Mouse (Mus musculus) embryo, embryonic 11 days (tissue): ENCODE results near the gene Cmtm4.
"Not testable (repeated sequence)": the region's sequence is repeated elsewhere in the genome, so short reads cannot be mapped to it uniquely, and the experiment has no call there.

Experiments
- DNase-seq: peaks from one replicate; pipeline ENCODE4 v3.0.0-alpha.2; 2015

Gene Cmtm4

GRCm38 (mm10) chr8:104334196-104334595, 61.4 kb downstream of the Cmtm4 start:
- DNase-seq: no peak

DNA sequence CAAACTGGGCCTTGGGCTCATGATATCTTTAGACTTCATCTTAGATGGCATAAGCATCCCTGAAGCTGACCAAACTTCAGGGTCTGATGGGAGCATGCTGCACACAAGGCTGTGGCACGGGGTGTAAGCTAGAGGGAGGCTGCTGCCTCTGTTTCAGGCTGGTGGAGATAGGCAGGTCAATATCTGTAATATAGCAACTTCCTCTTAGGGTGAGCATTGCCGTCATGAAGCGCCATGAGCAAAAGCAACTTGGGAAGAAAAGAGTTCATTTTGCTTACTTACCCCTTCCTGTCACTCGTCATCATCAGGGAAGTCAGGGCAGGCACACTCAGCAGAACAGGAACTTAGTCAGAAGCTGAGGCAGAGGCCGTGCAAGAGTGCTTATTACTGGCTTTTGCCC, 61.8 kb downstream of the Cmtm4 start:
- DNase-seq: no peak

- DNase-seq: no peak
Measured at GRCm38 (mm10) chr8:104332665-104333631, 62.7 kb downstream of the Cmtm4 start.

- DNase-seq: not testable (repeated sequence)
Measured at GRCm38 (mm10) chr8:104321930-104322329, 73.7 kb downstream of the Cmtm4 start, which contains the start of gene Cmtm2b. Cmtm2b (plus strand) TSS chr8:104322230.

DNA sequence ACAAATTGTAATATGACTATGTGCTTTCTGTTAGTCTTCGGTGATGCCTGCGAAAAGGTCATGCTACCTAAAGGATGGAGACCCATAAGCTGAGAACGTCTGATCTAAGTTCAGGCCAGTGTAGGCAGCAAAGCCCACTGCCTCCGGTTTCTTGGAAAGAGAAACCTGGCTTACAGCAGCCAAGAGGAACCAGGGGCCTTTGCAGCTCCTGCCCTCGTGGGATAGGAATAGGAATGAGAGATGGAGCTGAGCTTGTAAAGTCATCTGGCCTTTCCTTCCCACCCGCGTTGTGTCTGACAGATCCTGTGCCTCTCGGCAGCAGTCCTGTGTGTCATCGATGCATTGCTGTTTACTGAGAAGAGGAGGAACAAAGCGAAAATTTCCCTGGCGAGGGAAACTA, 74.3 kb downstream of the Cmtm4 start, which contains the start of gene Gm11020:
Gene Gm11020, plus strand, starts transcription at position 301 of the 400 bp plus-strand sequence.
- not testable (repeated sequence) for DNase-seq

DNA sequence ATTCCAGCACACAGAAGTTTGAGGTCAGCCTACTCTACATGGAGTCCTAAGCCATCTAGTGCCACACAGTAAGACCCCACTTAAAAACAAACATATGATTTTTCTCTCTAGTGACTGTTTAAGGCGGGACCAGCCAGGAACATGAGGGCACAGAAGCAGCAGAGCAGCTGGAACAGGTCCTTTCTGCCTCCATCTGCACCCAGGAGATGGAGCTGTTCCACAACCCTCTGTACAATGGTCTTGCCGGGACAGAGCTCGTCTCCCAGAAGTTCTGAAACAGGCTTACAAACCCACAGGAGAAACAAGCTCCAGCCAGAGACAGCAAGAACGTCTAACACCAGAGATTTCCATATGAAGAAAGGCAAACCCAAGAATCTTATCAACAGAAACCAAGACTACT, 82.3 kb downstream of the Cmtm4 start:
- no peak for DNase-seq

- not testable (repeated sequence) for DNase-seq
Measured at GRCm38 (mm10) chr8:104312023-104312422, 83.6 kb downstream of the Cmtm4 start.

- DNase-seq: not testable (repeated sequence)
Measured at GRCm38 (mm10) chr8:104309441-104310155, 86.0 kb downstream of the Cmtm4 start, which contains the start of the genes Gm45711 and Cmtm1. Gm45711 (minus strand) TSS chr8:104310081. Cmtm1 (minus strand) TSS chr8:104310145.

DNA sequence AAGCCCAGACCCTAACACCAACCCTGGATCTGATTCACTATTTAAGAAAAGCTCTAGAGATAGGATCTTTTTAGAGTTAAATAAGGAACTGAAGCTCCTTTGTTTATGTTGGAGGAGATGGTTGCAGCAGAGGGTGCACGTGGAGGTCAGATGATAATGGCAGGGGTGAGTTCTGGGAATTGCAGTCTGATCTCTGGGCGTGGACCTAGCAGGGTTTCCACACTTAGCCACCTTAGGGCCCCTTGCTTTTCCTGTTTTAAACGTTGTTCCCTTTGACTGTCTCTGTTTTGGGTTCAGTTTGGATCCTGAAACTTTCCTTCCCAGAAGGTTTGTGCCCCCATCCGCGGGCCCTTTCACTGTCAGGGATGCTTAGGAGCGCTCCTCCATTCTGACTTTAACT, 87.3 kb downstream of the Cmtm4 start:
- DNase-seq: not testable (repeated sequence)

DNA sequence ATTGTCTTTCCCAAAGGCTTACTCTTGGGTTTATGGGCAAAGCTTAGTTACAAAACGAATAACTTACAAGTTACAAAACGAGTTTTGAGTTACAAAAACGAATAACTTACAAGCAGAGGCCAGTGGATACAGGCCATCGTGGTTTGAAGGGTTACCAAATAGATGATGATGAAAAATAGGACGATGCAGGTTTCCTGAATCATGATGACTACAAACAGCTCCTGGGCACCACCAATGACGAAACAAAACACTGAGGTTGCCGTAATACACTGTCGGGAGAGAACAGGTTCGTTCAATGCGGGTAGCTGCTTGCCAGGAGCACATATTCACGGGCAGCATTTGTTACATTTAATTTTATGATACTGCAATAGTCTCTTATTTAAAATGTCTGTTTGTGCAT, 90.6 kb downstream of the Cmtm4 start:
- DNase-seq: no peak

GRCm38 (mm10) chr8:104302536-104302935, 93.1 kb downstream of the Cmtm4 start:
- DNase-seq: not testable (repeated sequence)

DNA sequence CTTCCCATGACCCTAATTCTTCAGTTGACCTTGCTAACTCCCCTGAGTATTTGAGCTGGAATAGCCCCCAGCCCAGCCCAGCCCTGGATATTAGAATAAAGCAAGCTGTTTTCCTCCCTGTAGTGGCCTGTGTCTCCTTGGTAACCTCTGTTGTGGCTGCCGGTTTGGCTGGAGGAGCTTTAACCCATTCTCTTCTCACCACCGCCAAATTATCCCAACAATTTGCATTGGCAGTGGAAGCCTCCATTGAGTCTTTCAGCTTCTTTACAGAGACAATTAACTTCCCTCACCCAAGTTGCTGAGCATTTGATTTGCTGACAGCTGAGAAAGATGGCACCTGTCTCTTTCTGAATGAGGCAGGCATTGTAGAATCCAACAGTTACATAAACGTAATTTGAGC, 94.0 kb downstream of the Cmtm4 start:
- DNase-seq: peak; percentile 54
